Mouse (Mus musculus): ENCODE data around the gene Olfr516. TPM values are rescaled to one million over a fixed set of nuclear protein-coding genes. Genes with fewer than 3 reads are reported as not detected.
A peak's percentile ranks its signal among the peaks of the same experiment; 100 is the strongest.
"Not testable (repeated sequence)": the region's sequence is repeated elsewhere in the genome, so short reads cannot be mapped to it uniquely, and the experiment has no call there.

The Olfr516 gene
- polyA plus RNA-seq (2015; fragmentation: Nextera tagmentation; extraction: Ambion mirVana), result not detected in 2 replicates

DNA sequence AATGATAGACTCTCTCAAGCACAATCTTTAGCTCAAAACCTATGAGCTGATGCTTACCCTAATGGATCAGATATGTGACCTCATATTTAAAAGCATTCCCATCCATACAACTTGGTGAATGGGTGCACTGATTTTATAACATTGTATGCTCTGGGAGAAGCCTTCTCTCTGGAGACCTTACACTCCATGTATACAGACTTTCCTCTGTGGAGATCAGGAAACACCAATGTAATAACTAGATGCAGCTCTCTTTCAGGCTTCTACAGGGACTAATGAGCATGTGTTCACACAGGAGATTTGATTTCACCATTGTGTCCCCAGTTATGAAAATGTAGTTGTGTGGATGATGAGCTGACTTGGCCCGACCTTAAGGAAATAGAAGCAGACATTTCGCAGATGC is at the start of gene Olfr516:
Gene Olfr516, minus strand, starts transcription at position 101 of the 400 bp plus-strand sequence.
- no peaks in the 10 kb centered on the region for H3K27me3 ChIP-seq
- no peaks in the 10 kb centered on the region for H3K36me3 ChIP-seq
- WGBS, result 90% methylated on average over 2 of the region's 2 CpGs
- H3K9me3 ChIP-seq, result no peaks in the 10 kb centered on the region
- no peak within 1 kb of the TSS for H3K4me3 ChIP-seq (replicated peaks)
- ATAC-seq, result no peak
- no peak within 1 kb of the TSS for H3K27ac ChIP-seq
- H3K4me2 ChIP-seq (replicated peaks), result no peak within 1 kb of the TSS
- no peak within 1 kb of the TSS for H3K9ac ChIP-seq (replicated peaks)
- no peaks in the 10 kb centered on the region for H3K4me1 ChIP-seq (replicated peaks)

DNA sequence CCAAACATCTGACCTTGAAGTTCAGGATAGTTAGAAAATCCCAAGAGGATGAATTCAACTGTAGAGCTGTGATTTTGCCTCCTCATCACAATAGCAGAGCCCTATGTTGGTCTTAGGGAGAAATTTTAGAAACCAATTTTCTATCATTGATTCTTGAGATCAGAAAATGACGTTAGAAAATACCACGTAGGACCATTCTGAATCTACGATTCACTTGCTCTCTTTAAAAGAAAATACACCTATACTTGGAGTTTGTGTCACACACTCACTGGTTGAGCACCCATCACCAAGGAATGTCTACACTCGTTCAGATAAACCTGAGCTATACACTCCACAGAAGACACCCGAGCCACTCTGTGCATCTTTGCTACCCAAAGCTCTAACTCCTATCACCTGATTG is 44.0 kb upstream of the Olfr516 start, which contains the start of gene Olfr519:
Gene Olfr519, minus strand, starts transcription at position 101 of the 400 bp plus-strand sequence.
- H3K4me3 ChIP-seq (replicated peaks), result no peak within 1 kb of the TSS
- no peaks in the 10 kb centered on the region for H3K9me3 ChIP-seq
- H3K27ac ChIP-seq, result no peak within 1 kb of the TSS
- no peaks in the 10 kb centered on the region for H3K4me1 ChIP-seq (replicated peaks)
- WGBS, result 90% methylated on average over 5 of the region's 5 CpGs
- no peak within 1 kb of the TSS for H3K9ac ChIP-seq (replicated peaks)
- ATAC-seq, result no peak
- H3K36me3 ChIP-seq, result no peaks in the 10 kb centered on the region
- no peak within 1 kb of the TSS for H3K4me2 ChIP-seq (replicated peaks)
- H3K27me3 ChIP-seq, result no peaks in the 10 kb centered on the region

DNA sequence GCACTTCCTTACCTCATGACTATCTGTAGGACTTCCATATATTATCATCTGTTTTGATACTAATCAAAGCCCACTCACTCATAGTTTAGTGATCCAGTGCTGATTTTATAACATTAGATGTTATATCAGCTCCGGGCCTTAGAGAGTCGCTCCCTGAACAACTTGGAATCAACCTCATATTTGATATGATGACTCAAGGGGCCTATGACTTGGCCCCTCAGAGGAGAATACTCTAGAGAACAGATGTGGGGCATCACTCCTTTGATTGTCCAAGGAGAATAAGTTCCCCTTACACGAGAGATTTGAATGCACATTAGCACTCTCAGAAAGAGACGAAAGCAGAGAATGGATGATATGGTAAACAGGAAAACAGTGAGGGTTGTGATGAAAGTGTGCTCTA is 34.6 kb upstream of the Olfr516 start, which contains the start of gene Olfr518:
Gene Olfr518, minus strand, starts transcription at position 101 of the 400 bp plus-strand sequence.
- no peak for ATAC-seq
- 81% methylated on average over 4 of the region's 4 CpGs for WGBS

DNA sequence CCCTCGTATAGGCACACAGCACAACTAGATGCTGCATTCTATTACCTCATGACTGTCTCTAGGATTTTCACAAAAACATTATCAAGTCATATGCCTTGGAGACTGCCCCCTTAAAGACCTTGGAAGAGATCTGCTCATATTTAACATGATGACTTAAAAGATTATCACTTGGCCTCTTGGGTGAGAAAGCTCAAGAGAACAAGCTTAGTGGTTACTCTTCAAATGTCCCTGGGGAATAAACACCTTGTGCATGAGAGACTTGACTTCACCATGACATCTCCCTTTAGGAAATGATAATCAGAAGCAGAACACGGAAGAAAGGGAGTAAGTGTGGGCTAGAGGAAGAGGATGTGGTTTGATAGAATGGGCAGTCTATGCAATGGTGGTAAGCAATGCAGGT is 21.9 kb upstream of the Olfr516 start, which contains the start of gene Olfr517:
Gene Olfr517, minus strand, starts transcription at position 101 of the 400 bp plus-strand sequence.
- H3K4me2 ChIP-seq (replicated peaks), result no peak within 1 kb of the TSS
- no peak for ATAC-seq
- H3K4me3 ChIP-seq (replicated peaks), result no peak within 1 kb of the TSS
- no peaks in the 10 kb centered on the region for H3K36me3 ChIP-seq
- no peaks in the 10 kb centered on the region for H3K9me3 ChIP-seq
- H3K4me1 ChIP-seq (replicated peaks), result no peaks in the 10 kb centered on the region
- H3K9ac ChIP-seq (replicated peaks), result no peak within 1 kb of the TSS
- 69% methylated on average over 2 of the region's 2 CpGs for WGBS
- H3K27me3 ChIP-seq, result no peaks in the 10 kb centered on the region
- H3K27ac ChIP-seq, result no peak within 1 kb of the TSS

More for the DNA sequence above, 34.6 kb upstream of the Olfr516 start, which contains the start of gene Olfr518:
- no peaks in the 10 kb centered on the region for H3K9me3 ChIP-seq
- no peak within 1 kb of the TSS for H3K9ac ChIP-seq (replicated peaks)
- no peaks in the 10 kb centered on the region for H3K27me3 ChIP-seq
- H3K36me3 ChIP-seq, result no peaks in the 10 kb centered on the region
- no peak within 1 kb of the TSS for H3K27ac ChIP-seq
- no peak within 1 kb of the TSS for H3K4me2 ChIP-seq (replicated peaks)
- H3K4me1 ChIP-seq (replicated peaks), result no peaks in the 10 kb centered on the region
- H3K4me3 ChIP-seq (replicated peaks), result no peak within 1 kb of the TSS

DNA sequence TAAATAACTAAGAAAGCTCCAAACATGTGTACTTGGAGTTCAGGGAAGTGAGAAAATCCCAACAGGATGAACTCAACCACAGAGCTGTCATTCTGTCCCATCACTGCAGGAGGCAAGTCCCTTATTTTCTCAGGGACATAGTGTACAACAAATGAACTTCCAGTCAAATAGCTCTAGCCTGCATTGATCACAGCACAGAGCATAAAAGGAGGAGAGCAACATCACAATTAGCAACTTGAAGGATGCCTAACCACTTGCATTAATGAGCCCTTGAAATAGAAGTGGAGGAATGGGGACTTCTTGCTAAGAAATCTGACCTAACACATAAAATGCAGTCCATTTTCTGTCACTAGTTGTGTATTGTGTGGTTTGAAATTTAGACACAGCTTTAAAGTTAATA is 24.4 kb downstream of the Olfr516 start, which contains the start of gene Olfr514:
Gene Olfr514, minus strand, starts transcription at position 101 of the 400 bp plus-strand sequence.
- Histone ChIP-seq H3K27me3 (no peaks in the 10 kb centered on the region), H3K36me3 (no peaks in the 10 kb centered on the region), H3K4me2 (replicated peaks) (no peak within 1 kb of the TSS), H3K4me1 (replicated peaks) (no peaks in the 10 kb centered on the region), H3K4me3 (replicated peaks) (no peak within 1 kb of the TSS), H3K9me3 (no peaks in the 10 kb centered on the region), H3K27ac (no peak within 1 kb of the TSS), H3K9ac (replicated peaks) (no peak within 1 kb of the TSS)
- no peak for ATAC-seq

DNA sequence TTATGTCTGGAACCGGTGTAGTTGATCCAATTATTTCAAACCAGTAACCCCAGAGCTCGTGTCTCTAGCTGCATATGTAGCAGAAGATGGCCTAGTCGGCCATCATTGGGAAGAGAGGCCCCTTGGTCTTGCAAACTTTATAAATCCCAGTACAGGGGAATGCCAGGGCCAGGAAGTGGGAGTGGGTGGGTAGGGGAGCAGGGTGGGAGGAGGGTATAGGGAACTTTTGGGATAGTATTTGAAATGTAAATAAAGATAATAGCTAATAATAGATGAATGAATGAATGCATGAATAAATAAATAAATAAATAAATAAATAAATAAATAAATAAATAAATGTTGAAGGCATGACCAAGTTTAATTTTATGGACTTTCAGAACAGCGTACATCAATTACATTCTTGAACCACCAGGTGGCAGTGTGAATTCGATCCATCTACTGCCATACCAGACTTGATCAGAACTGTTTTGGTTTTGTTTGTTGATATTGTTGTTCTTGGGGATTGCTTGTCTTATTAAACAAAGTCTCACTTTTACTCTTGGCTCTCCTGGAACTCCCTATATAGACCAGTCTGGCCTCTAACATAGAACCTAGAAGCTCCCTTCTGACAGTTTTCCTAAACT is 35.6 kb downstream of the Olfr516 start:
- not testable (repeated sequence) for H3K36me3 ChIP-seq; H3K9ac ChIP-seq (replicated peaks); H3K27ac ChIP-seq; H3K4me1 ChIP-seq (replicated peaks); H3K4me3 ChIP-seq (replicated peaks); H3K27me3 ChIP-seq; H3K4me2 ChIP-seq (replicated peaks); H3K9me3 ChIP-seq
- 50% methylated on average over 5 of the region's 5 CpGs for WGBS
- peak; percentile 67 for ATAC-seq

DNA sequence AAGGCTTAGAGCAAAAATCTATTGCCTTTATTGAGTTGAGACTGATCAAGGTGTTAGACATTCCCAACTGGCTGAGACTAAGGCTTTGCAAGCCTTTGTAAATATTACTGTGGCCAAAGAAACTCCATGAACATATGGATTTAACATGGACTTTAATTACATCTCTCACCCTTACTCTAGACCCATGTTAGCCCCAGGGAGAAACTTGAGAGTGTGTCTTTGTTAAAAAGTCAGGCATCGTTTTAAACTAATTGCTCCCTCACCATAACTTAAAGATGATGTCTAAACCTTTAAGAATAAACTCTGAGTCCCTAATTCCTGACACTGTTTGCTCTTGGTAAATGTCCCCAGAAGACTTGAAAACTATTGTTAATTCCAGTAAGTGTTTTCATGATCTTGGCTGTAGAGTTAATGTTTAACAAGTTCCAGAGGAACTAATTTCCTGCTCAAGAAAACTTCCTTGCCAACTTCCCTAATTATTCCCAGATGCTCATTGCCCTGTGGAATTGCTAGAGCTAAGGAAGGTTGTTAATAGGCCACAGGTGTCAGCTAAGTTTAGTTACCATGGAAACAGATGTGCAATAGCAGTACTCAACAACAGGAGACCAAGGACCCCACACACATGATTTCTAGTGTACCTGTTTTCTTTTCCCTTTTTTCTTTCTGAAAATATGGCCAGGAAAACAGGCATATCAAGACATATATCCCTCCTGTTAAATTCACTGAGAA is 53.0 kb downstream of the Olfr516 start:
- H3K4me2 ChIP-seq (replicated peaks), result no peak overlapping the region
- no peaks in the 10 kb centered on the region for H3K36me3 ChIP-seq
- WGBS, result 66% methylated on average over 1 of the region's 1 CpGs
- no peak for ATAC-seq
- no peaks in the 10 kb centered on the region for H3K9me3 ChIP-seq
- H3K4me3 ChIP-seq (replicated peaks), result no peak overlapping the region
- H3K27me3 ChIP-seq, result no peaks in the 10 kb centered on the region
- no peaks in the 10 kb centered on the region for H3K4me1 ChIP-seq (replicated peaks)
- no peak overlapping the region for H3K9ac ChIP-seq (replicated peaks)
- no peak overlapping the region for H3K27ac ChIP-seq

Other genes starting within 250 kb of the Olfr516 start
- gene Olfr506, start 239.7 kb downstream of the Olfr516 start, polyA plus RNA-seq (2015; fragmentation: Nextera tagmentation; extraction: Ambion mirVana), result not detected in 2 replicates
- gene Olfr507, start 228.7 kb downstream of the Olfr516 start, polyA plus RNA-seq (2015; fragmentation: Nextera tagmentation; extraction: Ambion mirVana), result not detected in 2 replicates
- not detected in 2 replicates for gene Olfr508, start 220.5 kb downstream of the Olfr516 start, polyA plus RNA-seq (2015; fragmentation: Nextera tagmentation; extraction: Ambion mirVana)
- not detected in 2 replicates for gene Olfr509, start 198.6 kb downstream of the Olfr516 start, polyA plus RNA-seq (2015; fragmentation: Nextera tagmentation; extraction: Ambion mirVana)
- gene Olfr510, start 184.1 kb downstream of the Olfr516 start, polyA plus RNA-seq (2015; fragmentation: Nextera tagmentation; extraction: Ambion mirVana), result not detected in 2 replicates
- not detected in 2 replicates for gene Olfr512, start 137.2 kb downstream of the Olfr516 start, polyA plus RNA-seq (2015; fragmentation: Nextera tagmentation; extraction: Ambion mirVana)
- not detected in 2 replicates for gene Olfr513, start 99.6 kb downstream of the Olfr516 start, polyA plus RNA-seq (2015; fragmentation: Nextera tagmentation; extraction: Ambion mirVana)
- gene Olfr514, start 24.5 kb downstream of the Olfr516 start, polyA plus RNA-seq (2015; fragmentation: Nextera tagmentation; extraction: Ambion mirVana), result not detected in 2 replicates
- not detected in 2 replicates for gene Olfr517, start 21.9 kb upstream of the Olfr516 start, polyA plus RNA-seq (2015; fragmentation: Nextera tagmentation; extraction: Ambion mirVana)
- not detected in 2 replicates for gene Olfr518, start 34.5 kb upstream of the Olfr516 start, polyA plus RNA-seq (2015; fragmentation: Nextera tagmentation; extraction: Ambion mirVana)
- not detected in 2 replicates for gene Olfr519, start 43.9 kb upstream of the Olfr516 start, polyA plus RNA-seq (2015; fragmentation: Nextera tagmentation; extraction: Ambion mirVana)
- not detected in 2 replicates for gene Nlrp10, start 79.6 kb upstream of the Olfr516 start, polyA plus RNA-seq (2015; fragmentation: Nextera tagmentation; extraction: Ambion mirVana)
- gene Eif3f, start 83.9 kb upstream of the Olfr516 start, polyA plus RNA-seq (2015; fragmentation: Nextera tagmentation; extraction: Ambion mirVana), result 78.2 and 78.7 TPM in 2 replicates
- 37.9 and 40.9 TPM in 2 replicates for gene Tub, start 99.8 kb upstream of the Olfr516 start, polyA plus RNA-seq (2015; fragmentation: Nextera tagmentation; extraction: Ambion mirVana)
- gene Ric3, start 232.8 kb upstream of the Olfr516 start, polyA plus RNA-seq (2015; fragmentation: Nextera tagmentation; extraction: Ambion mirVana), result 30.6 and 34.0 TPM in 2 replicates